Mouse (Mus musculus) CH12.LX (cell line): ENCODE results near the gene Gzf1. TPM values are rescaled to one million over a fixed set of nuclear protein-coding genes. Genes with fewer than 3 reads are reported as not detected.

Experiments
- DNase-seq: peaks from one replicate; pipeline ENCODE4 v3.0.0-alpha.2; 2013; ENCODE audit errors: extremely low read depth
- H3K27ac ChIP-seq: 2 replicates; pipeline ENCODE4 v1.5.1; 2012; ENCODE audit warnings: low read depth, mild to moderate bottlenecking, control low read depth, moderate library complexity; ENCODE audit not compliant: insufficient read depth
- H3K27me3 ChIP-seq: replicated peaks from 2 replicates; pipeline ENCODE3; 2012; ENCODE audit warnings: inconsistent platforms
- H3K36me3 ChIP-seq, 2 experiments: replicated peaks in 1 of 2; 2 replicates each; pipeline versions ENCODE3 to v1.6.1; 2012; ENCODE audit warnings: inconsistent platforms in 1 of 2, low read length in 1 of 2, mild to moderate bottlenecking in 1 of 2, mixed read lengths in 1 of 2, moderate library complexity in 1 of 2; ENCODE audit not compliant: control insufficient read depth in 1 of 2, insufficient read depth in 1 of 2
- H3K4me1 ChIP-seq, 2 experiments: 2 replicates each; pipeline ENCODE4 v1.6.1; 2012; ENCODE audit warnings: inconsistent platforms in 1 of 2, moderate library complexity in 1 of 2; ENCODE audit not compliant: insufficient read depth in 2 of 2, control insufficient read depth in 1 of 2
- H3K4me2 ChIP-seq: 2 replicates; pipeline ENCODE4 v1.6.1; 2012; ENCODE audit warnings: low read depth, mild to moderate bottlenecking, control low read depth; ENCODE audit not compliant: poor library complexity, insufficient read depth, severe bottlenecking
- H3K4me3 ChIP-seq, 3 experiments: fragments of 150-350 bp in 1 of 3; sonication (generic) in 1 of 3; replicated peaks in 1 of 3; 2 replicates each; pipeline versions ENCODE3 to v1.5.1; 2011 to 2012; ENCODE audit warnings: low read depth in 2 of 3, low read length in 2 of 3, mild to moderate bottlenecking in 2 of 3, moderate library complexity in 2 of 3, control low read depth in 1 of 3, improper control_type of control experiment in 1 of 3, inconsistent platforms in 1 of 3, mixed read lengths in 1 of 3; ENCODE audit not compliant: poor library complexity in 1 of 3
- H3K79me2 ChIP-seq: replicated peaks from 2 replicates; pipeline ENCODE4 v1.6.1; 2012; ENCODE audit warnings: mild to moderate bottlenecking, moderate library complexity; ENCODE audit not compliant: control insufficient read depth, poor library complexity, insufficient read depth, severe bottlenecking; ENCODE audit errors: extremely low read depth
- H3K9ac ChIP-seq: 2 replicates; pipeline ENCODE4 v1.6.1; 2012; ENCODE audit warnings: low read depth, mild to moderate bottlenecking, control low read depth, moderate library complexity; ENCODE audit not compliant: insufficient read depth
- H3K9me3 ChIP-seq: replicated peaks from 2 replicates; pipeline ENCODE3; 2012; ENCODE audit warnings: low read length, inconsistent platforms, mixed read lengths
- CHD1 ChIP-seq: IDR thresholded peaks from 2 replicates; pipeline ENCODE4 v1.6.1; 2012; ENCODE audit warnings: low read depth, low read length, improper control_type of control experiment, inconsistent platforms
- ELF1 ChIP-seq: IDR thresholded peaks from 2 replicates; pipeline ENCODE4 v1.6.1; 2014; ENCODE audit warnings: low read depth, mild to moderate bottlenecking, inconsistent platforms, low read length, improper control_type of control experiment
- EP300 ChIP-seq: IDR thresholded peaks from 2 replicates; pipeline ENCODE4 v1.6.1; 2011; ENCODE audit warnings: low read length, improper control_type of control experiment
- GABPA ChIP-seq: IDR thresholded peaks from 2 replicates; pipeline ENCODE4 v1.6.1; 2012; ENCODE audit warnings: low read depth, low read length, improper control_type of control experiment, inconsistent platforms; ENCODE audit not compliant: insufficient replicate concordance
- KAT2A ChIP-seq: IDR thresholded peaks from 2 replicates; pipeline ENCODE4 v1.6.1; 2012; ENCODE audit warnings: low read length, improper control_type of control experiment, inconsistent platforms; ENCODE audit not compliant: insufficient replicate concordance
- POLR2A ChIP-seq: IDR thresholded peaks from 2 replicates; pipeline ENCODE4 v1.6.1; 2011; ENCODE audit warnings: low read depth, mild to moderate bottlenecking, improper control_type of control experiment, low read length
- SIN3A ChIP-seq: IDR thresholded peaks from 2 replicates; pipeline ENCODE4 v1.6.1; 2012; ENCODE audit warnings: low read length, improper control_type of control experiment, inconsistent platforms
- SMC3 ChIP-seq: IDR thresholded peaks from 2 replicates; pipeline ENCODE4 v1.6.1; 2011; ENCODE audit warnings: low read depth, low read length, improper control_type of control experiment
- ZNF384 ChIP-seq: IDR thresholded peaks from 2 replicates; pipeline ENCODE4 v1.6.1; 2012; ENCODE audit warnings: low read depth, low read length, improper control_type of control experiment, inconsistent platforms
- dilution Hi-C: fragments of 300-500 bp; cut with MboI; formaldehyde crosslinking; loops from 2 replicates; pipeline ENCODE4 v1.14.3; 2020; ENCODE audit warnings: low sequenced_read_pairs; ENCODE audit not compliant: extremely low pct_unique_long_range_greater_than_20kb, extremely low pct_ligation_motif_present
- in situ Hi-C: fragments of 300-500 bp; cut with MboI; formaldehyde crosslinking; loops from 3 replicates; pipeline ENCODE4 v1.14.3; 2019; ENCODE audit warnings: low sequenced_read_pairs, low pct_ligation_motif_present, low pct_unique_long_range_greater_than_20kb, mixed read lengths
- polyA plus RNA-seq: library from polyadenylated mRNA; unstranded; fragments of >175 nt; gene quantifications from 2 replicates; pipeline ENCODE4 v1.2.1, GENCODE M21; 2012; ENCODE audit warnings: low read depth; ENCODE audit not compliant: insufficient read length
- total RNA-seq, 2 experiments: library from RNA; depleted of rRNA; stranded (reverse); fragments of 300-350 nt in 1 of 2; fragments of >200 nt in 1 of 2; gene quantifications; 2 replicates each; pipeline ENCODE4 v1.2.3; 2012 to 2014

Gzf1 gene
- total and polyA plus RNA-seq, 3 experiments, result 5.8 to 9.5 (median 8.1) TPM

GRCm38 (mm10) chr2:148731614-148732326 is 50.9 kb downstream of the Gzf1 start:
- no peak for DNase-seq
- no peaks in the 10 kb centered on the region for H3K79me2 ChIP-seq
- H3K27ac ChIP-seq, result no peak overlapping the region

DNA sequence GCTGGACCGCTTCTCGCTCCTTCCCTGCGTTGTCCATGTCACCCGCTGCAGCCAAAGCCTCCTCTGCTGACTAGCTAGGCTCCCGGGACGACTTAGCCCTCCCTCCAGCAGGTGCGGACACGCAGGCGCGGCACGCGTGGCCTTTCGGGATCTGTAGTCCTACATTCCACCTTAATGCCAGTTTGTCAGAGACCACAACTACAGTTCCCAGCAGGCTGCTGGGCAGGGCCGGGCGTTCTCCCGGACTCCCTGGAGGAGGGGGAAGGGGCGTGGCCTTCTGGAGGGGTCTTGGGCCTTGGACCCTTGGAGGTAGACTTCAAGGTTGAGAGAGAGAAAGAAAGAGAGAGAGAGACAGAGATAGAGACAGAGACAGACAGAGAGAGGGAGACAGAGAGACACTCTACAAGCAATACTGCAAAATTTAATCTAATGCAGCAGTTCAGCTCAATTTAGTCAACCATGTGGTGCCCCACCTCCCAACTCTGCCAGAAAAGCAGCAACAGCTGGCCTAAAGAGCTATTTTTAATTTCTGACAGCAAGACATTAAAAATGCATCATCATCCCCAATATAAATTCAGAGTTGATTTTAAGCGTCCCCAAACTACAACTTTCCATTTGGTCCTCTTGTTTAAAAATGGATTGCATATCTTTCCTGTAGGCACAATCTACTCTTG is 51.6 kb downstream of the Gzf1 start, which contains the start of gene Napb:
Napb (minus strand) TSS at position 141 of the 674 bp plus-strand sequence.
- Histone ChIP-seq H3K27ac (no peak within 1 kb of the TSS), H3K9me3 (peaks cover 6% of the 10 kb centered on the region), H3K36me3 (no peaks in the 10 kb centered on the region), H3K4me1 (no peaks in the 10 kb centered on the region), H3K27me3 (peaks cover 5% of the 10 kb centered on the region), H3K4me2 (0 out of 2 replicates have a peak within 1 kb of the TSS, but pooled peaks have one; percentile 36), H3K79me2 (no peaks in the 10 kb centered on the region), H3K9ac (no peak within 1 kb of the TSS), H3K4me3 (no peak within 1 kb of the TSS)
- no peak for DNase-seq
- TF ChIP-seq EP300, result no peak
- TF ChIP-seq SMC3, result no peak
- TF ChIP-seq SIN3A, result no peak
- no peak for TF ChIP-seq GABPA
- dilution Hi-C loops, result no loop called here
- in situ Hi-C loops, result no loop called here

More at GRCm38 (mm10) chr2:148731614-148732326, 50.9 kb downstream of the Gzf1 start:
- H3K4me3 ChIP-seq, result no peak overlapping the region
- H3K4me1 ChIP-seq, result no peaks in the 10 kb centered on the region
- in situ Hi-C loops, result no loop called here
- peaks cover 3% of the 10 kb centered on the region for H3K27me3 ChIP-seq
- H3K9ac ChIP-seq, result no peak overlapping the region
- no peaks in the 10 kb centered on the region for H3K36me3 ChIP-seq
- dilution Hi-C loops, result no loop called here
- peaks cover 6% of the 10 kb centered on the region for H3K9me3 ChIP-seq
- H3K4me2 ChIP-seq, result no peak overlapping the region
- TF ChIP-seq SMC3 (no peak), CHD1 (no peak), ELF1 (no peak), KAT2A (no peak), ZNF384 (no peak), POLR2A (no peak)

Other genes starting within 250 kb of the Gzf1 start
- 0.04 and 0.08 TPM in 2 replicates for gene Cd93, start 237.5 kb upstream of the Gzf1 start, total RNA-seq (2012; rRNA removed)
- gene Cd93, start 237.5 kb upstream of the Gzf1 start, total RNA-seq (2014; rRNA removed), result 0.08 TPM in 2 replicates
- 0.07 TPM in 1 of 2 replicates, not detected in the other for gene Cd93, start 237.5 kb upstream of the Gzf1 start, polyA plus RNA-seq
- gene Nxt1, start 8.4 kb upstream of the Gzf1 start, total RNA-seq (2012; rRNA removed), result 68.2 and 84.7 TPM in 2 replicates
- gene Nxt1, start 8.4 kb upstream of the Gzf1 start, total RNA-seq (2014; rRNA removed), result 125 and 127 TPM in 2 replicates
- 77.1 and 80.6 TPM in 2 replicates for gene Nxt1, start 8.4 kb upstream of the Gzf1 start, polyA plus RNA-seq
- 0.98 and 2.3 TPM in 2 replicates for gene Napb, start 51.4 kb downstream of the Gzf1 start, total RNA-seq (2012; rRNA removed)
- 2.4 and 2.6 TPM in 2 replicates for gene Napb, start 51.4 kb downstream of the Gzf1 start, total RNA-seq (2014; rRNA removed)
- 1.5 and 1.6 TPM in 2 replicates for gene Napb, start 51.4 kb downstream of the Gzf1 start, polyA plus RNA-seq
- not detected in 2 replicates for gene Cstl1, start 69.3 kb downstream of the Gzf1 start, total RNA-seq (2012; rRNA removed)
- gene Cstl1, start 69.3 kb downstream of the Gzf1 start, total RNA-seq (2014; rRNA removed), result not detected in 2 replicates
- not detected in 2 replicates for gene Cstl1, start 69.3 kb downstream of the Gzf1 start, polyA plus RNA-seq
- not detected in 2 replicates for gene Cst11, start 90.5 kb downstream of the Gzf1 start, total RNA-seq (2012; rRNA removed)
- gene Cst11, start 90.5 kb downstream of the Gzf1 start, total RNA-seq (2014; rRNA removed), result not detected in 2 replicates
- gene Cst11, start 90.5 kb downstream of the Gzf1 start, polyA plus RNA-seq, result not detected in 2 replicates
- not detected in 2 replicates for gene 8030411F24Rik, start 101.0 kb downstream of the Gzf1 start, total RNA-seq (2012; rRNA removed)
- not detected in 2 replicates for gene 8030411F24Rik, start 101.0 kb downstream of the Gzf1 start, total RNA-seq (2014; rRNA removed)
- not detected in 2 replicates for gene 8030411F24Rik, start 101.0 kb downstream of the Gzf1 start, polyA plus RNA-seq
- not detected in 2 replicates for gene Cst12, start 108.3 kb downstream of the Gzf1 start, total RNA-seq (2012; rRNA removed)
- gene Cst12, start 108.3 kb downstream of the Gzf1 start, total RNA-seq (2014; rRNA removed), result not detected in 2 replicates
- gene Cst12, start 108.3 kb downstream of the Gzf1 start, polyA plus RNA-seq, result not detected in 2 replicates
- gene Cst8, start 117.8 kb downstream of the Gzf1 start, total RNA-seq (2012; rRNA removed), result not detected in 2 replicates
- gene Cst8, start 117.8 kb downstream of the Gzf1 start, total RNA-seq (2014; rRNA removed), result not detected in 2 replicates
- gene Cst8, start 117.8 kb downstream of the Gzf1 start, polyA plus RNA-seq, result not detected in 2 replicates
- not detected in 2 replicates for gene Cst13, start 139.1 kb downstream of the Gzf1 start, total RNA-seq (2012; rRNA removed)
- gene Cst13, start 139.1 kb downstream of the Gzf1 start, total RNA-seq (2014; rRNA removed), result not detected in 2 replicates
- gene Cst13, start 139.1 kb downstream of the Gzf1 start, polyA plus RNA-seq, result not detected in 2 replicates
- not detected in 2 replicates for gene Cst9, start 154.1 kb downstream of the Gzf1 start, total RNA-seq (2012; rRNA removed)
- gene Cst9, start 154.1 kb downstream of the Gzf1 start, total RNA-seq (2014; rRNA removed), result not detected in 2 replicates
- not detected in 2 replicates for gene Cst9, start 154.1 kb downstream of the Gzf1 start, polyA plus RNA-seq
- not detected in 2 replicates for gene 9230104L09Rik, start 184.0 kb downstream of the Gzf1 start, total RNA-seq (2012; rRNA removed)
- gene 9230104L09Rik, start 184.0 kb downstream of the Gzf1 start, total RNA-seq (2014; rRNA removed), result not detected in 2 replicates
- gene 9230104L09Rik, start 184.0 kb downstream of the Gzf1 start, polyA plus RNA-seq, result not detected in 2 replicates
- gene Cst3, start 194.7 kb downstream of the Gzf1 start, total RNA-seq (2012; rRNA removed), result 228 and 231 TPM in 2 replicates
- gene Cst3, start 194.7 kb downstream of the Gzf1 start, total RNA-seq (2014; rRNA removed), result 170 and 209 TPM in 2 replicates
- 139 and 156 TPM in 2 replicates for gene Cst3, start 194.7 kb downstream of the Gzf1 start, polyA plus RNA-seq